Mouse (Mus musculus): Measurements from ENCODE around the gene Shox2.
A peak's percentile ranks its signal among the peaks of the same experiment; 100 is the strongest.

Gene Shox2

GRCm38 (mm10) chr3:66981706-66982105 lies at the start of gene Shox2:
Gene Shox2, minus strand, starts transcription at chr3:66981771.
- DNase-seq = peak in 1 of 2 experiments; percentile 15

GRCm38 (mm10) chr3:66996820-66997219 lies 15.2 kb upstream of the Shox2 start:
- no peak for DNase-seq

- no peak for DNase-seq
Measured at GRCm38 (mm10) chr3:66986287-66986560, 4.7 kb upstream of the Shox2 start.

GRCm38 (mm10) chr3:66985539-66986286 lies 4.1 kb upstream of the Shox2 start:
- DNase-seq = peak; percentile 76 to 81

GRCm38 (mm10) chr3:66983481-66983880 lies 1.9 kb upstream of the Shox2 start:
- DNase-seq = no peak

GRCm38 (mm10) chr3:66982181-66982911 lies 775 bp upstream of the Shox2 start:
- peak; percentile 12 to 42 for DNase-seq

GRCm38 (mm10) chr3:66981101-66981661 lies 390 bp downstream of the Shox2 start, which contains the start of gene Rsrc1:
Gene Rsrc1, plus strand, starts transcription at chr3:66981390.
- DNase-seq = peak; percentile 16 to 36

- peak in 1 of 2 experiments; percentile 8 for DNase-seq
Measured at GRCm38 (mm10) chr3:66980111-66980975, 1.2 kb downstream of the Shox2 start.

- DNase-seq = peak in 1 of 2 experiments; percentile 15
Measured at GRCm38 (mm10) chr3:66979491-66979890, 2.1 kb downstream of the Shox2 start.

GRCm38 (mm10) chr3:66978457-66979381 lies 2.9 kb downstream of the Shox2 start:
- peak; percentile 23 to 35 for DNase-seq

- DNase-seq = peak; percentile 13 to 38
Measured at GRCm38 (mm10) chr3:66977811-66978456, 3.6 kb downstream of the Shox2 start.

GRCm38 (mm10) chr3:66976889-66977615 lies 4.5 kb downstream of the Shox2 start:
- DNase-seq = peak in 1 of 2 experiments; percentile 27

GRCm38 (mm10) chr3:66974501-66974900 lies 7.1 kb downstream of the Shox2 start:
- peak in 1 of 2 experiments; percentile 16 for DNase-seq

GRCm38 (mm10) chr3:66973391-66973943 lies 8.1 kb downstream of the Shox2 start:
- DNase-seq = peak; percentile 31 to 58

- DNase-seq = peak in 1 of 2 experiments; percentile 31
Measured at GRCm38 (mm10) chr3:66972191-66972950, 9.2 kb downstream of the Shox2 start.

- peak; percentile 12 to 17 for DNase-seq
Measured at GRCm38 (mm10) chr3:66970661-66971331, 10.8 kb downstream of the Shox2 start.

- peak in 1 of 2 experiments; percentile 8 for DNase-seq
Measured at GRCm38 (mm10) chr3:66970261-66970660, 11.3 kb downstream of the Shox2 start.

GRCm38 (mm10) chr3:66967508-66967907 lies 14.1 kb downstream of the Shox2 start:
- DNase-seq = no peak

GRCm38 (mm10) chr3:66964884-66965283 lies 16.7 kb downstream of the Shox2 start:
- DNase-seq = no peak

All from cerebellum, postnatal 14 days (tissue).